Mouse (Mus musculus): ENCODE measurements around the gene Prkd2.

Gene Prkd2

GRCm38 (mm10) chr7:16869497-16869896 is 26.8 kb downstream of the Prkd2 start:
- peak; percentile 97 for DNase-seq

GRCm38 (mm10) chr7:16871600-16871999 is 28.9 kb downstream of the Prkd2 start:
- DNase-seq = no peak

GRCm38 (mm10) chr7:16872478-16872877 is 29.8 kb downstream of the Prkd2 start:
- no peak for DNase-seq

GRCm38 (mm10) chr7:16873392-16873791 is 30.7 kb downstream of the Prkd2 start:
- no peak for DNase-seq

- DNase-seq = peak; percentile 83
Measured at GRCm38 (mm10) chr7:16874190-16874589, 31.5 kb downstream of the Prkd2 start.

GRCm38 (mm10) chr7:16874756-16875309 is 32.1 kb downstream of the Prkd2 start:
- DNase-seq = peak; percentile 100

GRCm38 (mm10) chr7:16875310-16875325 is 32.4 kb downstream of the Prkd2 start, which contains the start of gene Dact3:
TSS of gene Dact3 (plus strand) at chr7:16875317.
- DNase-seq = no peak

GRCm38 (mm10) chr7:16875326-16875725 is 32.6 kb downstream of the Prkd2 start:
- DNase-seq = no peak

GRCm38 (mm10) chr7:16876006-16876405 is 33.3 kb downstream of the Prkd2 start:
- DNase-seq = no peak

GRCm38 (mm10) chr7:16876608-16877007 is 33.9 kb downstream of the Prkd2 start:
- DNase-seq = no peak

- DNase-seq = no peak
Measured at GRCm38 (mm10) chr7:16877717-16878116, 35.0 kb downstream of the Prkd2 start.

- no peak for DNase-seq
Measured at GRCm38 (mm10) chr7:16879796-16880547, 37.3 kb downstream of the Prkd2 start.

GRCm38 (mm10) chr7:16880615-16881014 is 37.9 kb downstream of the Prkd2 start:
- no peak for DNase-seq

GRCm38 (mm10) chr7:16883162-16883561 is 40.5 kb downstream of the Prkd2 start:
- DNase-seq = no peak

- DNase-seq = no peak
Measured at GRCm38 (mm10) chr7:16884334-16884733, 41.6 kb downstream of the Prkd2 start.

- no peak for DNase-seq
Measured at GRCm38 (mm10) chr7:16885271-16885776, 42.6 kb downstream of the Prkd2 start.

- no peak for DNase-seq
Measured at GRCm38 (mm10) chr7:16885905-16886304, 43.2 kb downstream of the Prkd2 start.

GRCm38 (mm10) chr7:16890536-16890935 is 47.8 kb downstream of the Prkd2 start:
- DNase-seq = no peak

- no peak for DNase-seq
Measured at GRCm38 (mm10) chr7:16890944-16891343, 48.2 kb downstream of the Prkd2 start.

- DNase-seq = peak; percentile 86
Measured at GRCm38 (mm10) chr7:16891641-16892351, 49.1 kb downstream of the Prkd2 start, which contains the start of gene Gng8. TSS of gene Gng8 (plus strand) at chr7:16891786.

GRCm38 (mm10) chr7:16892352-16892730 is 49.6 kb downstream of the Prkd2 start:
- no peak for DNase-seq

- no peak for DNase-seq
Measured at GRCm38 (mm10) chr7:16893612-16894011, 50.9 kb downstream of the Prkd2 start.

GRCm38 (mm10) chr7:16894279-16894678 is 51.6 kb downstream of the Prkd2 start:
- DNase-seq = no peak

GRCm38 (mm10) chr7:16895000-16895399 is 52.3 kb downstream of the Prkd2 start:
- DNase-seq = peak; percentile 81
